Mouse (Mus musculus): Measurements from ENCODE around the gene Efnb2. TPM values are rescaled to one million over a fixed set of nuclear protein-coding genes. Genes with fewer than 3 reads are reported as not detected.

The Efnb2 gene
- total RNA-seq (2021): 10 to 100 TPM; 24.8 to 29.4 TPM

GRCm38 (mm10) chr8:8661103-8661758 is at the start of gene Efnb2:
Gene Efnb2 (minus strand): TSS chr8:8661242.
- intact Hi-C loops (cut with DNase I): loop anchor here (5.0 kb wide), 3 partner anchors 71 to 156 kb away; no protein-coding TSS in a partner anchor

GRCm38 (mm10) chr8:8704813-8705212 is 43.8 kb upstream of the Efnb2 start:
- intact Hi-C loops (cut with DNase I): no loop called here
- no peak for DNase-seq (ENCODE audit: low spot score)

More at GRCm38 (mm10) chr8:8661103-8661758, at the start of gene Efnb2:
- peak; percentile 95 for DNase-seq (ENCODE audit: low spot score)

GRCm38 (mm10) chr8:8703668-8704067 is 42.6 kb upstream of the Efnb2 start:
- intact Hi-C loops (cut with DNase I): no loop called here

GRCm38 (mm10) chr8:8700821-8701220 is 39.8 kb upstream of the Efnb2 start:
- intact Hi-C loops (cut with DNase I): no loop called here
- no peak for DNase-seq (ENCODE audit: low spot score)

More at GRCm38 (mm10) chr8:8703668-8704067, 42.6 kb upstream of the Efnb2 start:
- no peak for DNase-seq (ENCODE audit: low spot score)

GRCm38 (mm10) chr8:8700229-8700628 is 39.2 kb upstream of the Efnb2 start:
- intact Hi-C loops (cut with DNase I): no loop called here
- no peak for DNase-seq (ENCODE audit: low spot score)

- intact Hi-C loops (cut with DNase I): no loop called here
- DNase-seq (ENCODE audit: low spot score): peak; percentile 88
Observed at GRCm38 (mm10) chr8:8690146-8691092, 29.4 kb upstream of the Efnb2 start, which contains the start of gene Arglu1. Gene Arglu1 (minus strand): TSS chr8:8690521.

GRCm38 (mm10) chr8:8689454-8690145 is 28.6 kb upstream of the Efnb2 start:
- intact Hi-C loops (cut with DNase I): no loop called here
- peak; percentile 52 for DNase-seq (ENCODE audit: low spot score)

GRCm38 (mm10) chr8:8688823-8689453 is 27.9 kb upstream of the Efnb2 start:
- DNase-seq (ENCODE audit: low spot score): no peak
- intact Hi-C loops (cut with DNase I): no loop called here

- DNase-seq (ENCODE audit: low spot score): no peak
- intact Hi-C loops (cut with DNase I): no loop called here
Observed at GRCm38 (mm10) chr8:8685517-8685916, 24.5 kb upstream of the Efnb2 start.

- intact Hi-C loops (cut with DNase I): no loop called here
Observed at GRCm38 (mm10) chr8:8682697-8683096, 21.7 kb upstream of the Efnb2 start.

GRCm38 (mm10) chr8:8678236-8678635 is 17.2 kb upstream of the Efnb2 start:
- DNase-seq (ENCODE audit: low spot score): no peak
- intact Hi-C loops (cut with DNase I): no loop called here

More at GRCm38 (mm10) chr8:8682697-8683096, 21.7 kb upstream of the Efnb2 start:
- no peak for DNase-seq (ENCODE audit: low spot score)

GRCm38 (mm10) chr8:8674864-8675263 is 13.8 kb upstream of the Efnb2 start:
- DNase-seq (ENCODE audit: low spot score): no peak
- intact Hi-C loops (cut with DNase I): no loop called here

GRCm38 (mm10) chr8:8661759-8662138 is 707 bp upstream of the Efnb2 start:
- intact Hi-C loops (cut with DNase I): loop anchor here (2.0 to 5.0 kb wide), 4 partner anchors 71 to 331 kb away; no protein-coding TSS in a partner anchor

GRCm38 (mm10) chr8:8660307-8661098 is 539 bp downstream of the Efnb2 start:
- intact Hi-C loops (cut with DNase I): loop anchor here (5.0 kb wide), 3 partner anchors 72 to 157 kb away; no protein-coding TSS in a partner anchor
- DNase-seq (ENCODE audit: low spot score): no peak

More at GRCm38 (mm10) chr8:8661759-8662138, 707 bp upstream of the Efnb2 start:
- peak; percentile 67 for DNase-seq (ENCODE audit: low spot score)

GRCm38 (mm10) chr8:8659503-8660306 is 1.3 kb downstream of the Efnb2 start:
- DNase-seq (ENCODE audit: low spot score): no peak
- intact Hi-C loops (cut with DNase I): loop anchor here (5.0 to 10.0 kb wide), 6 partner anchors 73 to 513 kb away; no protein-coding TSS in a partner anchor

- peak; percentile 69 for DNase-seq (ENCODE audit: low spot score)
- intact Hi-C loops (cut with DNase I): loop anchor here (5.0 to 10.0 kb wide), 3 partner anchors 324 to 514 kb away; no protein-coding TSS in a partner anchor
Observed at GRCm38 (mm10) chr8:8658426-8659224, 2.4 kb downstream of the Efnb2 start.

Data from heart, postnatal 25 days (tissue).